Mouse (Mus musculus): ENCODE measurements around the gene Gli3. TPM values are rescaled to one million over a fixed set of nuclear protein-coding genes. Genes with fewer than 3 reads are reported as not detected.

The Gli3 gene
- polyA plus RNA-seq, 1 experiment from 2014 or later, result 30.6 TPM

GRCm38 (mm10) chr13:15660502-15660901 lies 197.5 kb downstream of the Gli3 start:
- ATAC-seq (ENCODE audit: insufficient read depth) (no peak), DNase-seq (no peak)
- 81% methylated on average over 5 of the region's 5 CpGs for WGBS
- H3K9ac ChIP-seq, result no peak overlapping the region
- no peaks in the 10 kb centered on the region for H3K9me3 ChIP-seq (ENCODE audit: low read depth, low read length)
- H3K27ac ChIP-seq (ENCODE audit: low read depth), result no peak overlapping the region
- H3K4me2 ChIP-seq, result no peak overlapping the region
- H3K4me1 ChIP-seq (ENCODE audit: insufficient read depth), result no peaks in the 10 kb centered on the region
- no peak overlapping the region for H3K4me3 ChIP-seq (ENCODE audit: low read depth, low read length)
- H3K36me3 ChIP-seq (ENCODE audit: insufficient read depth), result peaks cover 50% of the 10 kb centered on the region
- no peak for TF ChIP-seq CTCF (IDR thresholded peaks at IDR 0.05; ENCODE audit: low read depth)
- no peaks in the 10 kb centered on the region for H3K27me3 ChIP-seq (ENCODE audit: insufficient read depth, low read length)

GRCm38 (mm10) chr13:15662375-15662774 lies 199.3 kb downstream of the Gli3 start:
- Histone ChIP-seq H3K36me3 (ENCODE audit: insufficient read depth) (peaks cover 50% of the 10 kb centered on the region), H3K4me1 (ENCODE audit: insufficient read depth) (no peaks in the 10 kb centered on the region), H3K27ac (ENCODE audit: low read depth) (no peak overlapping the region), H3K4me3 (ENCODE audit: low read depth, low read length) (no peak overlapping the region), H3K4me2 (no peak overlapping the region), H3K9ac (no peak overlapping the region), H3K27me3 (ENCODE audit: insufficient read depth, low read length) (no peaks in the 10 kb centered on the region), H3K9me3 (ENCODE audit: low read depth, low read length) (no peaks in the 10 kb centered on the region)
- no peak for TF ChIP-seq CTCF (IDR thresholded peaks at IDR 0.05; ENCODE audit: low read depth)
- ATAC-seq (ENCODE audit: insufficient read depth), result no peak
- WGBS, result 62% methylated on average over 10 of the region's 10 CpGs
- DNase-seq, result no peak

- Histone ChIP-seq H3K9ac (no peak overlapping the region), H3K4me1 (ENCODE audit: insufficient read depth) (no peaks in the 10 kb centered on the region), H3K27ac (ENCODE audit: low read depth) (no peak overlapping the region), H3K9me3 (ENCODE audit: low read depth, low read length) (no peaks in the 10 kb centered on the region), H3K4me3 (ENCODE audit: low read depth, low read length) (no peak overlapping the region), H3K27me3 (ENCODE audit: insufficient read depth, low read length) (no peaks in the 10 kb centered on the region), H3K36me3 (ENCODE audit: insufficient read depth) (peaks cover 47% of the 10 kb centered on the region), H3K4me2 (no peak overlapping the region)
- no peak for TF ChIP-seq CTCF (IDR thresholded peaks at IDR 0.05; ENCODE audit: low read depth)
- ATAC-seq (ENCODE audit: insufficient read depth) (no peak), DNase-seq (peak; percentile 32)
- WGBS, result 27% methylated on average over 7 of the region's 7 CpGs
Measured at GRCm38 (mm10) chr13:15664580-15665201, 201.7 kb downstream of the Gli3 start.

GRCm38 (mm10) chr13:15665514-15665913 lies 202.5 kb downstream of the Gli3 start:
- no peak for TF ChIP-seq CTCF (IDR thresholded peaks at IDR 0.05; ENCODE audit: low read depth)
- no peaks in the 10 kb centered on the region for H3K27me3 ChIP-seq (ENCODE audit: insufficient read depth, low read length)
- H3K4me3 ChIP-seq (ENCODE audit: low read depth, low read length), result no peak overlapping the region
- DNase-seq, result no peak
- H3K27ac ChIP-seq (ENCODE audit: low read depth), result no peak overlapping the region
- no peaks in the 10 kb centered on the region for H3K9me3 ChIP-seq (ENCODE audit: low read depth, low read length)
- H3K4me1 ChIP-seq (ENCODE audit: insufficient read depth), result no peaks in the 10 kb centered on the region
- peaks cover 40% of the 10 kb centered on the region for H3K36me3 ChIP-seq (ENCODE audit: insufficient read depth)
- WGBS, result 89% methylated on average over 8 of the region's 8 CpGs
- H3K9ac ChIP-seq, result no peak overlapping the region
- H3K4me2 ChIP-seq, result no peak overlapping the region
- no peak for ATAC-seq (ENCODE audit: insufficient read depth)

- Histone ChIP-seq H3K27me3 (ENCODE audit: insufficient read depth, low read length) (no peaks in the 10 kb centered on the region), H3K4me1 (ENCODE audit: insufficient read depth) (no peaks in the 10 kb centered on the region), H3K9ac (no peak overlapping the region), H3K36me3 (ENCODE audit: insufficient read depth) (peaks cover 3% of the 10 kb centered on the region; the same call in 1 of the 2 replicates), H3K27ac (ENCODE audit: low read depth) (no peak overlapping the region), H3K4me3 (ENCODE audit: low read depth, low read length) (no peak overlapping the region), H3K9me3 (ENCODE audit: low read depth, low read length) (no peaks in the 10 kb centered on the region), H3K4me2 (no peak overlapping the region)
- no peak for ATAC-seq (ENCODE audit: insufficient read depth)
- no peak for TF ChIP-seq CTCF (IDR thresholded peaks at IDR 0.05; ENCODE audit: low read depth)
- 49% methylated on average over 9 of the region's 9 CpGs for WGBS
- DNase-seq, result no peak
Measured at GRCm38 (mm10) chr13:15670144-15670961, 207.3 kb downstream of the Gli3 start.

GRCm38 (mm10) chr13:15670962-15671313 lies 207.9 kb downstream of the Gli3 start:
- no peak for TF ChIP-seq CTCF (IDR thresholded peaks at IDR 0.05; ENCODE audit: low read depth)
- Histone ChIP-seq H3K4me1 (ENCODE audit: insufficient read depth) (no peaks in the 10 kb centered on the region), H3K9me3 (ENCODE audit: low read depth, low read length) (no peaks in the 10 kb centered on the region), H3K4me3 (ENCODE audit: low read depth, low read length) (no peak overlapping the region), H3K27ac (ENCODE audit: low read depth) (no peak overlapping the region), H3K27me3 (ENCODE audit: insufficient read depth, low read length) (no peaks in the 10 kb centered on the region), H3K4me2 (no peak overlapping the region), H3K9ac (no peak overlapping the region), H3K36me3 (ENCODE audit: insufficient read depth) (peaks cover 3% of the 10 kb centered on the region; the same call in 1 of the 2 replicates)
- DNase-seq (no peak), ATAC-seq (ENCODE audit: insufficient read depth) (no peak)
- 38% methylated on average over 4 of the region's 4 CpGs for WGBS

- DNase-seq (no peak), ATAC-seq (ENCODE audit: insufficient read depth) (no peak)
- no peak for TF ChIP-seq CTCF (IDR thresholded peaks at IDR 0.05; ENCODE audit: low read depth)
- no peak overlapping the region for H3K4me3 ChIP-seq (ENCODE audit: low read depth, low read length)
- H3K27me3 ChIP-seq (ENCODE audit: insufficient read depth, low read length), result no peaks in the 10 kb centered on the region
- H3K27ac ChIP-seq (ENCODE audit: low read depth), result no peak overlapping the region
- 0 out of 2 replicates have a peak, but pooled peaks cover 4% of the 10 kb centered on the region for H3K36me3 ChIP-seq (ENCODE audit: insufficient read depth)
- H3K4me1 ChIP-seq (ENCODE audit: insufficient read depth), result no peaks in the 10 kb centered on the region
- no peak overlapping the region for H3K4me2 ChIP-seq
- H3K9me3 ChIP-seq (ENCODE audit: low read depth, low read length), result no peaks in the 10 kb centered on the region
- no peak overlapping the region for H3K9ac ChIP-seq
Measured at GRCm38 (mm10) chr13:15675480-15675879, 212.4 kb downstream of the Gli3 start.
